Mouse (Mus musculus) hindbrain, embryonic 16.5 days (tissue): ENCODE measurements around the gene B230307C23Rik. TPM values are rescaled to one million over a fixed set of nuclear protein-coding genes. Genes with fewer than 3 reads are reported as not detected.
"Not testable (repeated sequence)": the region's sequence is repeated elsewhere in the genome, so short reads cannot be mapped to it uniquely, and the experiment has no call there.

Experiments
- ATAC-seq: fragments of 200-750 bp; cut with Nextera tagmentation; 2 replicates; pipeline ENCODE4 v1.8.0; 2017; ENCODE audit warnings: moderate TSS enrichment, moderate library complexity
- H3K27ac ChIP-seq: fragments of 300-500 bp; sonication (generic); 2 replicates; pipeline ENCODE4 v1.5.1; 2014; ENCODE audit warnings: low read depth, mild to moderate bottlenecking, control low read depth, low read length, moderate library complexity
- H3K27me3 ChIP-seq: fragments of 300-500 bp; sonication (generic); replicated peaks from 2 replicates; pipeline ENCODE4 v1.6.1; 2014; ENCODE audit warnings: low read length; ENCODE audit not compliant: control insufficient read depth, insufficient read depth
- H3K36me3 ChIP-seq: fragments of 300-500 bp; sonication (generic); 2 replicates; pipeline ENCODE4 v1.6.1; 2014; ENCODE audit warnings: mild to moderate bottlenecking, low read length, moderate library complexity, mixed read lengths; ENCODE audit not compliant: control insufficient read depth, insufficient read depth
- H3K4me1 ChIP-seq: fragments of 300-500 bp; sonication (generic); 2 replicates; pipeline ENCODE4 v1.6.1; 2014; ENCODE audit warnings: low read depth, low read length; ENCODE audit not compliant: control insufficient read depth, insufficient read depth
- H3K4me2 ChIP-seq: fragments of 300-500 bp; sonication (generic); 2 replicates; pipeline ENCODE4 v1.6.1; 2014; ENCODE audit warnings: mild to moderate bottlenecking, low read length, control low read depth, moderate library complexity
- H3K4me3 ChIP-seq: fragments of 300-500 bp; sonication (generic); 2 replicates; pipeline ENCODE4 v1.5.1; 2014; ENCODE audit warnings: mild to moderate bottlenecking, low read length, control low read depth, moderate library complexity
- H3K9ac ChIP-seq: fragments of 300-500 bp; sonication (generic); 2 replicates; pipeline ENCODE4 v1.6.1; 2014; ENCODE audit warnings: low read depth, mild to moderate bottlenecking, control low read depth, low read length, moderate library complexity
- H3K9me3 ChIP-seq: fragments of 300-500 bp; sonication (generic); 2 replicates; pipeline ENCODE4 v1.6.1; 2014; ENCODE audit warnings: mild to moderate bottlenecking, low read length, moderate library complexity; ENCODE audit not compliant: control insufficient read depth
- WGBS: fragments of 180-500 bp; shearing (Covaris S2); extraction: QIAGEN DNeasy Blood & Tissue Kit; methylation state at CpG from one replicate; pipeline ENCODE4 v1.1.7; 2014; 5-methylcytosine and 5-hydroxymethylcytosine counted together
- polyA plus RNA-seq: library from polyadenylated mRNA; unstranded; fragments of >200 nt; fragmentation: Nextera tagmentation; extraction: Ambion mirVana; gene quantifications from 2 replicates; pipeline ENCODE4 v1.2.1, GENCODE M21; 2015

The B230307C23Rik gene
- polyA plus RNA-seq, 1 experiment from 2014 or later: 14.6 TPM

DNA sequence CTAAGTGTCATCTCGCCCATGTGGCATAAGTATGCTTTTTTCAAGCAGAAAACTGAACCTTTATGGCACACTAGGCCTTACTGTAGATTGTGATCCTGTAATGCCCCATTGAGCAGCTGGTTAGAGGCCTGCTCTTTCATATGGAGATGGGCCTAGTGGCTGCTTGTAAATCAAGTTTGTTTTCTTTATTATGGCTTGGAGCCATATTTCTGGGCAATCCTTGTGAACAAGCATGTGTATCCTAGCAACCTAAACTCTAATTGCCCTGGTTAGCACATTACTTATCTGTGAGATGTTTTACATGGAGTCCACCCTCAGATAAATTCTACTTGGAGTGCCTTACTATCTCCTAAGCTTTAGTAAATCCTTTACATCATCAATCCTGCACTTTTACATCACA lies 84.0 kb downstream of the B230307C23Rik start:
- H3K27me3 ChIP-seq, H3K9ac ChIP-seq, H3K4me1 ChIP-seq, H3K27ac ChIP-seq, ATAC-seq, H3K36me3 ChIP-seq, H3K9me3 ChIP-seq: not testable (repeated sequence)
- H3K4me3 ChIP-seq: peak overlapping the region; percentile 72
- WGBS: 50% methylated on average over 1 of the region's 1 CpGs
- peak overlapping the region; percentile 84 for H3K4me2 ChIP-seq

Other genes starting within 250 kb of the B230307C23Rik start
- gene Ripk4, start 233.5 kb upstream of the B230307C23Rik start, polyA plus RNA-seq: 0.85 and 0.93 TPM in 2 replicates
- gene Prdm15, start 145.5 kb upstream of the B230307C23Rik start, polyA plus RNA-seq: 8.5 and 11.6 TPM in 2 replicates
- 17.9 and 19.4 TPM in 2 replicates for gene C2cd2, start 34.7 kb upstream of the B230307C23Rik start, polyA plus RNA-seq
- 11.0 and 12.0 TPM in 2 replicates for gene Zbtb21, start 34.7 kb upstream of the B230307C23Rik start, polyA plus RNA-seq
- 12.8 TPM in 2 replicates for gene A630089N07Rik, start 85.1 kb downstream of the B230307C23Rik start, polyA plus RNA-seq